Mouse (Mus musculus): ENCODE results near the gene Klhl29.

DNA sequence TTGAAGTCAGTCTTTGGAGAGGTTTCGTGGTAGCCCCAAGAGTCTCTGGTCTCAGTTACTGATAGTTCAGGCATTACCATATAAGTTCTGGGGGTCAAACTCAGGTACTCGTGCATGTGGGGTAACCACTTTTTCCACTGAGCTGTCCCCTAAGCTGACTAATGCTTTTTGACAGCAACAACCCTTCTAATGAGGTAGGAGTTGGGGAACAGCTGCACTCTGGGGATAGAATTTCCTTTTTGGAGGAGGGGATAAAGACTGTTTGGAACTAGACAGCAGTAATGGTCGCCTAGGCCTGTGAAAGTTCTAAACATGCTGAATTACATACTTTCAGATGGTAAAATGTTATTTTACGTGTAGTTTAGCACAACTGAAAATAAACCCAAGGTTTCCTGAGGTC lies 184.3 kb downstream of the Klhl29 start:
- no peak for TF ChIP-seq CTCF (IDR thresholded peaks at IDR 0.05; ENCODE audit: low read depth)
- TF ChIP-seq EP300 (optimal IDR thresholded peaks at IDR 0.05), result no peak
